Comparison of ENCODE assay signal across 14 mouse cellular contexts in the genomic region with DNA sequence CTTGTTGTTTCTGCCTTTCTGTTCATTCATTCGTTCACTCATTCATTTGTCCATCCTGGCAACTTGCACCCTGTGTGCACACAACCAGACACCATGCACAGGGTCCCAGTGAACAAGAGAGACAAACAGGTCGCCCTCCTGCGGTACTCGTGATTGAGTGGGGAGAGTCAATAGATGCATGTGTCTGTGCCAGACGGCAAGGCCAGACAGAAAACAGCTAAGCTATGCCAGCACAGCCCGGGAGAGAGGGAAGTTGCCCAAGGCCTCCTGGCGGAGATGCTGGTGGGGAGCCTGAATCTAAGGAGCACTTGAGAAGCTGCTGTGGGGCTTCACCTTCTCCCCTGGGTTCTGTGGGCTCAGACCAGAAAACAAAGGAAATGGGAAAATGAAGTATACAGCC. TPM values are rescaled to one million over a fixed set of nuclear protein-coding genes. Genes with fewer than 3 reads are reported as not detected.
A peak's percentile ranks its signal among the peaks of the same experiment; 100 is the strongest.
DNase-seq lines count a peak whose midpoint lies in the region; ATAC-seq and TF ChIP-seq lines count a peak whose summit lies in the region.
"Had no signal": no experiment of that assay in that cellular context is flagged by ENCODE, and none has a peak within 500 bp of the region (broad histone marks: within the 10 kb centered on the region; RNA-seq: fewer than 3 reads in every experiment).

No protein-coding gene starts in this region.

- no peak for TF ChIP-seq CTCF in heart, postnatal 0 days (IDR thresholded peaks at IDR 0.05; ENCODE audit: low read depth)

- H3K27ac ChIP-seq in heart, embryonic 11.5 days (ENCODE audit: low read depth, low read length) = peak overlapping the region; percentile 77
- peak overlapping the region; percentile 89 for H3K27ac ChIP-seq in heart, postnatal 0 days (ENCODE audit: low read depth)
- no peak overlapping the region for H3K27ac ChIP-seq in intestine, embryonic 16.5 days (ENCODE audit: low read length)
- H3K27ac ChIP-seq: embryonic facial prominence, embryonic 10.5 days had no signal

- no peak overlapping the region for H3K4me2 ChIP-seq in heart, embryonic 11.5 days
- H3K4me2 ChIP-seq in heart, postnatal 0 days (ENCODE audit: low read depth, low read length) = no peak overlapping the region
- H3K4me2 ChIP-seq in intestine, embryonic 16.5 days (ENCODE audit: low read depth, low read length) = no peak overlapping the region
- H3K4me2 ChIP-seq: midbrain, embryonic 11.5 days had no signal

- TF ChIP-seq EP300 in heart, postnatal 0 days (IDR thresholded peaks at IDR 0.05; ENCODE audit: low read depth) = no peak

- H3K9me3 ChIP-seq in heart, embryonic 11.5 days (replicated peaks; ENCODE audit: control insufficient read depth, low read length) = no peaks in the 10 kb centered on the region
- no peaks in the 10 kb centered on the region for H3K9me3 ChIP-seq in megakaryocyte, embryonic 14.5 days
- H3K9me3 ChIP-seq in heart, postnatal 0 days (replicated peaks; ENCODE audit: control insufficient read depth, low read length) = no peaks in the 10 kb centered on the region
- no peaks in the 10 kb centered on the region for H3K9me3 ChIP-seq in intestine, embryonic 16.5 days (ENCODE audit: control insufficient read depth, low read length)
- H3K9me3 ChIP-seq: embryonic facial prominence, embryonic 10.5 days had no signal

- no peak overlapping the region for H3K9ac ChIP-seq in heart, embryonic 11.5 days (ENCODE audit: low read depth, low read length)
- H3K9ac ChIP-seq in heart, postnatal 0 days (replicated peaks; ENCODE audit: low read depth, low read length) = peak overlapping the region; percentile 17; the same call in 1 of the 2 replicates
- no peak overlapping the region for H3K9ac ChIP-seq in intestine, embryonic 16.5 days (ENCODE audit: low read depth, low read length)

- peak; percentile 59 to 83 for DNase-seq in adrenal gland, adult (ENCODE audit: inconsistent age in 2 of 2, low spot score in 1 of 2)
- no peak for DNase-seq in adrenal gland, adult 18-20 months (ENCODE audit: low spot score in 2 of 2)
- no peak for DNase-seq in heart, adult 9 months (ENCODE audit: low spot score in 2 of 2)
- no peak for DNase-seq in heart, postnatal 0 days (ENCODE audit: low spot score)
- DNase-seq: kidney, postnatal 25 days; lung, postnatal 14 days had no signal

- H3K4me3 ChIP-seq in heart, embryonic 11.5 days (ENCODE audit: low read depth, low read length) = no peak overlapping the region
- peak overlapping the region; percentile 40 for H3K4me3 ChIP-seq in megakaryocyte, embryonic 14.5 days (replicated peaks)
- no peak overlapping the region for H3K4me3 ChIP-seq in heart, postnatal 0 days (ENCODE audit: low read depth, low read length)
- H3K4me3 ChIP-seq in intestine, embryonic 16.5 days (ENCODE audit: low read length) = no peak overlapping the region
- H3K4me3 ChIP-seq: embryonic facial prominence, embryonic 10.5 days had no signal

- H3K36me3 ChIP-seq in heart, embryonic 11.5 days (ENCODE audit: control insufficient read depth, insufficient read depth, low read length) = no peaks in the 10 kb centered on the region
- H3K36me3 ChIP-seq in megakaryocyte, embryonic 14.5 days (replicated peaks; ENCODE audit: low read length) = peaks cover 50% of the 10 kb centered on the region
- H3K36me3 ChIP-seq in heart, postnatal 0 days (replicated peaks; ENCODE audit: control insufficient read depth, insufficient read depth, low read length) = no peaks in the 10 kb centered on the region
- no peaks in the 10 kb centered on the region for H3K36me3 ChIP-seq in intestine, embryonic 16.5 days (ENCODE audit: control insufficient read depth, insufficient read depth, low read length)
- H3K36me3 ChIP-seq: embryonic facial prominence, embryonic 10.5 days had no signal

- no peak for ATAC-seq in heart, embryonic 11.5 days (replicated peaks; ENCODE audit: insufficient number of reproducible peaks, low FRiP score, low TSS enrichment)
- ATAC-seq in megakaryocyte, adult 5-6 weeks (ENCODE audit: poor library complexity, severe bottlenecking) = no peak
- ATAC-seq in heart, postnatal 0 days (ENCODE audit: insufficient read depth, low read depth) = no peak
- no peak for ATAC-seq in intestine, embryonic 16.5 days
- ATAC-seq: activated CD4-positive, CD25-positive, alpha-beta regulatory T cell, adult 4 months; intestine, postnatal 0 days had no signal

- no peaks in the 10 kb centered on the region for H3K27me3 ChIP-seq in heart, embryonic 11.5 days (ENCODE audit: control insufficient read depth, insufficient read depth, low read length)
- no peaks in the 10 kb centered on the region for H3K27me3 ChIP-seq in megakaryocyte, embryonic 14.5 days (replicated peaks)
- no peaks in the 10 kb centered on the region for H3K27me3 ChIP-seq in heart, postnatal 0 days (ENCODE audit: control insufficient read depth, insufficient read depth, low read length)
- no peaks in the 10 kb centered on the region for H3K27me3 ChIP-seq in intestine, embryonic 16.5 days (replicated peaks; ENCODE audit: control insufficient read depth, insufficient read depth, low read length)

- 74% methylated on average over 7 of the region's 7 CpGs for WGBS in heart, embryonic 11.5 days (ENCODE audit: insufficient replicate concordance)
- WGBS in heart, postnatal 0 days = 42% methylated on average over 7 of the region's 7 CpGs
- WGBS in intestine, embryonic 16.5 days = 81% methylated on average over 7 of the region's 7 CpGs

- H3K4me1 ChIP-seq in heart, embryonic 11.5 days (ENCODE audit: control insufficient read depth, insufficient read depth, low read length) = peaks cover 50% of the 10 kb centered on the region
- peaks cover 96% of the 10 kb centered on the region for H3K4me1 ChIP-seq in megakaryocyte, embryonic 14.5 days
- peaks cover 43% of the 10 kb centered on the region for H3K4me1 ChIP-seq in heart, postnatal 0 days (ENCODE audit: control insufficient read depth, insufficient read depth)
- H3K4me1 ChIP-seq in intestine, embryonic 16.5 days (ENCODE audit: control insufficient read depth, insufficient read depth, low read length) = peaks cover 7% of the 10 kb centered on the region

RNA-seq across cellular contexts. Expression of gene Slc41a3, which starts 10.8 kb away (rescaled TPM):
- 10 to 100 TPM; 29.1 to 67.6 TPM for total RNA-seq in adrenal gland, adult 18-20 months (2021)
- 11.1 and 12.6 TPM in 2 replicates for polyA plus RNA-seq in heart, embryonic 11.5 days (2014; fragmentation: Nextera tagmentation; extraction: Ambion mirVana)
- polyA plus RNA-seq in megakaryocyte, embryonic 14.5 days (2012; ENCODE audit: insufficient read depth, low replicate concordance) = 13.2 and 31.2 TPM in 2 replicates
- 11.5 and 11.6 TPM in 2 replicates for total RNA-seq in megakaryocyte, adult 5-6 weeks (2015)
- total RNA-seq in megakaryocyte, adult 5-6 weeks (2017) = 5.8 and 7.1 TPM in 2 replicates
- total RNA-seq in heart, postnatal 0 days (2014; rRNA removed; ENCODE audit: low replicate concordance) = 35.0 and 39.8 TPM in 2 replicates
- 17.5 and 23.4 TPM in 2 replicates for polyA plus RNA-seq in heart, postnatal 0 days (2015; fragmentation: Nextera tagmentation; extraction: Ambion mirVana)
- 6.4 and 7.1 TPM in 2 replicates for polyA plus RNA-seq in intestine, embryonic 16.5 days (2015; fragmentation: Nextera tagmentation; extraction: Ambion mirVana)

Comparison
In these comparisons a context has a peak if more than half of its experiments do, and no peak if none do; other contexts are left out.
1. DNase-seq: peak in adrenal gland, adult (2 of 2); none in adrenal gland, adult 18-20 months (0 of 2), heart, adult 9 months (0 of 2) and heart, postnatal 0 days (single experiment).